Mouse (Mus musculus): ENCODE results near the gene Slc22a23.

The Slc22a23 gene

GRCm38 (mm10) chr13:34228905-34229304 lies 116.1 kb downstream of the Slc22a23 start:
- no peak for DNase-seq

- DNase-seq = no peak
Observed at GRCm38 (mm10) chr13:34227720-34228661, 117.0 kb downstream of the Slc22a23 start.

GRCm38 (mm10) chr13:34226940-34227339 lies 118.0 kb downstream of the Slc22a23 start:
- no peak for DNase-seq

GRCm38 (mm10) chr13:34222985-34223384 lies 122.0 kb downstream of the Slc22a23 start:
- peak; percentile 84 for DNase-seq

- DNase-seq = no peak
Observed at GRCm38 (mm10) chr13:34219728-34220127, 125.3 kb downstream of the Slc22a23 start.

GRCm38 (mm10) chr13:34218776-34219175 lies 126.2 kb downstream of the Slc22a23 start:
- no peak for DNase-seq

GRCm38 (mm10) chr13:34214855-34215254 lies 130.1 kb downstream of the Slc22a23 start:
- DNase-seq = no peak

GRCm38 (mm10) chr13:34212735-34213212 lies 132.2 kb downstream of the Slc22a23 start:
- DNase-seq = peak; percentile 72

GRCm38 (mm10) chr13:34211261-34211775 lies 133.7 kb downstream of the Slc22a23 start:
- no peak for DNase-seq

- no peak for DNase-seq
Observed at GRCm38 (mm10) chr13:34207714-34208470, 137.1 kb downstream of the Slc22a23 start.

- peak; percentile 40 for DNase-seq
Observed at GRCm38 (mm10) chr13:34205216-34205615, 139.8 kb downstream of the Slc22a23 start.

- DNase-seq = no peak
Observed at GRCm38 (mm10) chr13:34195676-34196075, 149.3 kb downstream of the Slc22a23 start.

- no peak for DNase-seq
Observed at GRCm38 (mm10) chr13:34193384-34193783, 151.6 kb downstream of the Slc22a23 start.

- peak; percentile 36 for DNase-seq
Observed at GRCm38 (mm10) chr13:34192414-34193191, 152.4 kb downstream of the Slc22a23 start.

- peak; percentile 84 for DNase-seq
Observed at GRCm38 (mm10) chr13:34187571-34187970, 157.4 kb downstream of the Slc22a23 start.

GRCm38 (mm10) chr13:34185371-34185770 lies 159.6 kb downstream of the Slc22a23 start:
- DNase-seq = no peak

- DNase-seq = no peak
Observed at GRCm38 (mm10) chr13:34181624-34182023, 163.4 kb downstream of the Slc22a23 start.

GRCm38 (mm10) chr13:34174025-34174424 lies 171.0 kb downstream of the Slc22a23 start:
- DNase-seq = no peak

- DNase-seq = no peak
Observed at GRCm38 (mm10) chr13:34163304-34163975, 181.5 kb downstream of the Slc22a23 start.

- peak; percentile 95 for DNase-seq
Observed at GRCm38 (mm10) chr13:34162491-34163303, 182.3 kb downstream of the Slc22a23 start, which contains the start of gene Psmg4. TSS of gene Psmg4 (plus strand) at chr13:34162964.

GRCm38 (mm10) chr13:34159926-34160325 lies 185.1 kb downstream of the Slc22a23 start:
- no peak for DNase-seq
